Mouse (Mus musculus): ENCODE results near the gene Mms19. TPM values are rescaled to one million over a fixed set of nuclear protein-coding genes. Genes with fewer than 3 reads are reported as not detected.
A peak's percentile ranks its signal among the peaks of the same experiment; 100 is the strongest.

The Mms19 gene
- total RNA-seq, 2 experiments from 2014 or later, result 20.5 to 29.1 TPM

GRCm38 (mm10) chr19:41999688-42000283, 18.8 kb upstream of the Mms19 start:
- DNase-seq (ENCODE audit: low spot score in 2 of 2), result no peak

- no peak for DNase-seq (ENCODE audit: low spot score in 2 of 2)
Observed at GRCm38 (mm10) chr19:41998770-41999548, 18.0 kb upstream of the Mms19 start.

DNA sequence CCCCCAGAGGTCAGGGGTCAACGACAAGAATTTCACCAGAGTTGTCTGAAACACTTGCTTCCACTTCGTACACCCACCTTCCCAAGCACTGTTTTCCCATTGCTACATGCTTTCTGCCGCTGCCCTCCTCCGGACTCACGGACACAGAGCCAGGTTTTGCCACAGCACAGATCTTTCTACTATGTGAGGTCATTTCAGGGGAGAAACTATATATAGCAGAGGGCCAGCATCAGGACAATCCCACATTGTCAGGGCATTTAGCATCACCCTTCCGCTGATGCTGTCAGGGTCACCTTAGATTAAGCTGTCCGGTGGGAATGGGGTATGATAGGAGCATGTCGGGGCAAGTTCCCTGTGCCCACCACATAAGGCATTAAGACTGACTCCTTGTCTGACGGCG, 16.1 kb upstream of the Mms19 start:
- no peak for DNase-seq (ENCODE audit: low spot score in 2 of 2)

- DNase-seq (ENCODE audit: low spot score in 2 of 2), result no peak
Observed at GRCm38 (mm10) chr19:41995483-41995882, 14.5 kb upstream of the Mms19 start.

DNA sequence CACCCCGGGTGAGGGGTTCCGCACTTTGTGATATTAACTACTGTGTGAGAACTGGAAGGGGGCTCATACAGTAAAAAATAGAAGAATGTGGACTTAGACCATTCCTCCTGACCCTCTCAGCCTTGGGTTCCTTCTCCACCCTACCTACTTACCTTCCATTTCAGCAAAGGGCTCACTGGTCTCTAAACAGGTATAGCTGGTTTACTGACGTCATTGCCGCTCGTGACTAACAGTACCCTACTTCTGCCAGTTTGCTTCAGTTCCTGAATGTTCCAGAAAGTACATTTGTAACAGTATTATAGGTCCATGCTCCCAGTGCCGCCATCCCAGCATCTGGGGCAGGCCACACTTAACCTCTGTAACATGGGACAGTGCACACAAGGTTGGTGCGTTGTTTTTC, 13.1 kb upstream of the Mms19 start:
- DNase-seq (ENCODE audit: low spot score in 2 of 2), result no peak

GRCm38 (mm10) chr19:41993484-41993883, 12.5 kb upstream of the Mms19 start:
- DNase-seq (ENCODE audit: low spot score in 2 of 2), result peak; percentile 84 to 94

DNA sequence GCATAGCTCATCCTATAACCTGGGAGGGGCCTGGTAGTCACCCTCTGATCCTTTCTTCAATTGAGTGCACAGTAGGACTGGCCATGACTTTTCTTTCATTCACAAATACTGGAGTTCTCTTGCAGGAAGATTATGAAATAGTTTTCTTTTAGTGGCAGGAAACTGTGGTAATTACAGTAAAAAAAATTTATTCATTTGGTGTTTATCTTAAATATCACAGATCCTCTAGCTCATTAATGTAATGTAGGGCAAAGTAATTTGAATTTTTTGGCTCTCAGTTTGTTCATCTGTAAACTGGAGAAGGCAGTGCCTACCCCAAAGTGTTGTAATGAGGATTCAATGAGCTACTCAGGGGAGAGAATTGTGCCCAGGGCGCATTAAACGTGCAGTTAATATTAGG, 12.0 kb upstream of the Mms19 start:
- DNase-seq (ENCODE audit: low spot score in 2 of 2), result no peak

DNA sequence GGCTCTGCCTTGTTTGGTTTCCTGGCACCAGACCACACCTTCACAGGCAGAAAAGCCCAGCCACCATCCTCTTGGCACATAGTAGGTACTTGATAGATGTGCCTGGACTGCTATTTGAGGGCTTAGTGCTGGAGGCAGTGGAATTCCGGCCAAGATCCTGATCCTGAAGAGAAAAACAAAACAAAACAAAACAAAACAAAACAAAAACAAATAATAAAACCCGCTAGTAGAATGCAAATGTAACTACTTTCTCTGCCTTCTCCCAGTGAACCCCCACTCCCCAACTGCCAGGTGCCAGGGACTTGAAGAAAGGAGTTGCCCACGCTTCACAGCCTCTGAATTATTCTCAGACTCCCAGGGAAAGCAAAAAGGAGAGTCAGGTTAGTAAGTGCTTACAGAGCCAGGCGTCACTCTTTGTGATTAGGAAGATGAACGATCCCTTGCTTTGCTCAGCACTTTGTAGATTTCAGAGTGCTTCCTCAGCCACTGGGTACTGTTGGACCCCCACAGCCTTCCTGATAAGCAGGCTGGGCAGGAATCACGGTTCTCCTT, 11.0 kb upstream of the Mms19 start:
- no peak for DNase-seq (ENCODE audit: low spot score in 2 of 2)

DNA sequence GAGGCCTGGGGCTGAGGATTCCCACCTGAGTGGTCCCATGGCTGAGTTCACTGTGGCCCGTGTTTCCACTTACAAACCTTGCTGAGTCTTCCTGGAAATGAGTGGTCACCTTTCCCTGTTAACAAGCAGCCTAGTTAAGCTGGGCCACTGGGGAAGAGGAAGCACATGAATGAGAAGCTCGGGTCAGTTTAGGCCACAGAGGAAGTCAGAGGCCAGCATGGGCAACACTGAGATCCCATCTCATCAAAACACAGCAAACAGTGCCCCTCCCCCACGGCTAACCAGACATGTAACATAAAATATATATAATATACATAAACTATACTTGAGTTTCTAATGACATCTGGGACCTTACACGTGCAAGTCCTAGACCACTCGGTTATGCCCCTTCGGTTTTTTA, 8.9 kb upstream of the Mms19 start:
- no peak for DNase-seq (ENCODE audit: low spot score in 2 of 2)

DNA sequence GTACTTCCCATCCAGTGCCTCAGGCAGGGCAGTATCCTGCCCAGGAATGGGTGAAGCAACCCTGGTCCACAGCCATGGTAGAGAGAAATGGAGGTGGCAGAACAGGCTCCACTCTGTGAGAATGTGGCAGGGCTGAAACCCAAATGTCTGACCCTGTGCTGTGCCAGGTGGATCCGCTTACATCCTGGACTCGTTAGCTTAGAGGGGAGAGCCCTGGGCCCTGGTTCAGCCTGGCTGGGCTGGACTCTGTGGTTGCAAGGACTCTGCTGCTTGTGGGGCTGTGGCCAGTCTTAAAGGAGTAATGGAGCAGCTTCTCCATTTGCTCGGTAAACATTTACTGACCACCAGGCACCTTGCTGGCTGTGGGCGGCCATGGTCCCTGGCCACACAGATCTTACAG, 6.2 kb upstream of the Mms19 start:
- peak in 1 of 2 experiments; percentile 18 for DNase-seq (ENCODE audit: low spot score in 2 of 2)

DNA sequence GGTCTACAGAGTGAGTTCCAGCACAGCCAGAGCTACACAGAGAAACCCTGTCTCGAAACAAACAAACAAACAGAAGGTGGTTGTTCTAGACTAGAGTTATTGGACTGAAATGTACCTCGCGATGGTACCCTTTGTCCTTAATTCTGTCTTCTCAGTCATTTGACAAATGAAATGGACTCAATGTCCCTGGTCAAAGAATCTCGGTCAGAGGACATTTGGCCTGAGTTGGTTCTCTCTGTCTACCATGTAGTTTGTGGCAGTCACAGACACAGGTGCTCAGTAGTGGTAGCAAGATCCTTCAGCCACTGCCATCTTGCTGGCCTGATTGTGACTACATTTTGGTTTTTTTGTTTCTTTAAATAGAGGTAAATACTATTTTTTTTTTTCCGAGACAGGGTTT, 5.0 kb upstream of the Mms19 start:
- DNase-seq (ENCODE audit: low spot score in 2 of 2), result no peak

- DNase-seq (ENCODE audit: low spot score in 2 of 2), result no peak
Observed at GRCm38 (mm10) chr19:41982791-41983150, 1.8 kb upstream of the Mms19 start.

DNA sequence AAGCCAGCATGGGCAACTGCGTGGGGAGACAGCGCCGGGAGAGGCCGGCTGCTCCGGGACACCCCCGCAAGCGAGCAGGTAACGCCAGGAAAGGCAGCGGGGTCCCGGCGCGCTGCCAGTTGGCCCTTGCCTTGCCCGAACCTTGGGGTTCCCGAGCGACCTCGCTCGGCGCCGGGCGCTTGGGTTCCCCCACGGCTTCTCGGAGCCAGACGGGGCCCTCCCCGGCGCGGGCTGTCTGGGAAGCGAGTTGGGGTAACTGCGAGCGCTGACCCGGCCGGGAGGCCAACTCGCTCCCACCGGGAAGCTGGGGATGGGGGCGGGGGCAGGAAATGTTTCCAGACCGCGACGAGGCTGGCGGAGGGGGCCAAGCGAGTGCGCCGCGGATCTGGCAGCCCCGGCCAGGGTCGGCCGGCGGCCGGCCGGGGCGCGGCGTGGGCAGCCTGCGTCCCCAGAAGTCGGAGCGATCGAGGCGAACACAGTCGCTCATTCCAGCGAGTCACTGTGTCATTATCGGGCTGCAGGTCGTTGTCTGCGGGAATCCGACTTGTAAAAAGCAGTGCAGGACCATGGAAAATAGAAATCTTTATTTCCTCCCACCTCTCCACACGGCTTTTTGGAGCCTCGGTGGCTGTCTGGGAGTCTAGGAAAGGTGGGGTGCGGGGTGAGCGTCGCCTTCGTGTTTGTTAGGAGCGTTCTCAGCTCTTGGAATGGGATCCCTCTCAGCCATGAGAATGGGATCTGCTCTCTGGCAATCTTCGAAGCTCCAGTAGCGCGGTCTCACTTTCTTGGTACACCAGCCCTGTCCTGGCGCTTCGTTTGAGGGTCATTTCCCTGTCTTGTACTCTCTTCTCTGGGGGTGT, 1.2 kb upstream of the Mms19 start:
- peak; percentile 51 to 70 for DNase-seq (ENCODE audit: low spot score in 2 of 2)

DNA sequence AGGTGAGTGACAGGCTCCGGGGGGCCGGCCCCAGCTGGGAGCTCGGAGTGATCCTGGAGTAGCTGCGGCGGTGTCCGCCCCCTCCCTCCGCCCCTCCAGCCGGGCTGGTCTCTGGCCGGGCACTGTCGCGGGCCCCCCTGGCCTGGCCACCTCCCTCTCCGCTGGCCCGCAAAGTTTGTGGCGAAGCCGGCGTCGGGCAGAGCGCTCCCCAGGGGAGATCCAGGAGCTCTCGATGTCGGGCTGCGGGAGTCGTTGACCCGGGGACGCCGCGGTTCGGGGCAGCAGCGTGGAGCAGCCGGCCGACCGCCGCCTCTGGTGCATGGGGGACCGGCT, 604 bp upstream of the Mms19 start, which contains the start of gene Ubtd1:
Gene Ubtd1 (plus strand): TSS at position 169 of the 333 bp plus-strand sequence.
- no peak for DNase-seq (ENCODE audit: low spot score in 2 of 2)

DNA sequence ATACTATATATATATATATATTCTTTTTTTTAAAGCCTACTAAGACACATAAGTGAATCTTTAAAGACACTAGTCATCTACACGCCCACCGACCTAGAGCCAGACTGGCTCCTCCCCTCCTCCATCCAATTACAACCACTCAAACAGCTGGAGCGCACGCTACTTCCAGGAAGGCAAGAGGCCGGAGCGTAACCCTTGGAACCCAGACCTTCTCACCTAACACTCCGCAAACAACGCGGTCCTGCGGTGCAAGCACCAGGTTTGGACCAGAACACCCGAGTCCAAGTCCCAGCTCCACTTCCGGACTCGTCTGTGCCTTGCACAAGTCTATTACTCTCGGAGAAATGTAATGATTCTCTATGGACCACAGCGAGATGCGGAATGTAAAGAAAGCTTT, 537 bp downstream of the Mms19 start:
- peak in 1 of 2 experiments; percentile 30 for DNase-seq (ENCODE audit: low spot score in 2 of 2)

GRCm38 (mm10) chr19:41973891-41974794, 6.8 kb downstream of the Mms19 start:
- DNase-seq (ENCODE audit: low spot score in 2 of 2), result no peak

DNA sequence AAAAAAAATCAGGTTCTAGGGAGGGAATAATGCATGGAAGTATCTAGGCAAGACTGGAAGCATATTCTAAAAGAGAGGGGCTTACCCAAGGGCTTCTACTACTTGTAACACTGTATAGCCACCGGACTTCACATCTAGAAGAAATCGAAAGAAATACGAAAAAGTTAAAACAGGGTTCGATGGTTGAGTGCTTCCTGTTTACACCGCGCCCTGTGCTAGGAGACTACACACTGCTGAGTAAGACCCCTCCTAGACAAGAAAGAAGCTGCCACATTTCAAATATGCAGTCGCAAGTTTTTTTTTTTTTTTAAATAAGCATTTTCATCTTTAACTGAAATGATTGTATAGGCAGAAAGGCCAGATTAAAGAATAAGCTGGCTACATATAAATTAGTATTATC, 11.3 kb downstream of the Mms19 start:
- no peak for DNase-seq (ENCODE audit: low spot score in 2 of 2)

DNA sequence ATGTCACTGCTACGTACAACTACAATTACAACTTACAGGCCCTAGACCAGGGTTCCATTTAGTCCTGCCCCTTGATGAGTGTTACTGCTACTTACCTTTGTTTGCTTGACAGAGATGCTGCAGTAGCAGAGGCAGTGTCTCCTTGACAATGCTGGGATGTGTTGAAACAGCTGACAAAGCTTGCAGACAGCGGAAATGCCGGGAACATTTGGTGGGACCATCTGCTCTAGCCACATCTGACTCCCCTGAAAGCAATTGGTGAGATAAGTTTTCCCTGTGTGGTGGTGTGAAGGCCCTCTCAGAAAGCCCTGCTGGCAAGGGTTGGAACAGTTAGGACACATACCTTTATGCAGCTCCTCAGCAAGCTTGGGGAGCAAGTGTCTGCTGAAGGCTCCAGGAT, 27.4 kb downstream of the Mms19 start:
- DNase-seq (ENCODE audit: low spot score in 2 of 2), result no peak

- DNase-seq (ENCODE audit: low spot score in 2 of 2), result no peak
Observed at GRCm38 (mm10) chr19:41952287-41952686, 28.7 kb downstream of the Mms19 start.

- DNase-seq (ENCODE audit: low spot score in 2 of 2), result no peak
Observed at GRCm38 (mm10) chr19:41943841-41944240, 37.1 kb downstream of the Mms19 start.

DNA sequence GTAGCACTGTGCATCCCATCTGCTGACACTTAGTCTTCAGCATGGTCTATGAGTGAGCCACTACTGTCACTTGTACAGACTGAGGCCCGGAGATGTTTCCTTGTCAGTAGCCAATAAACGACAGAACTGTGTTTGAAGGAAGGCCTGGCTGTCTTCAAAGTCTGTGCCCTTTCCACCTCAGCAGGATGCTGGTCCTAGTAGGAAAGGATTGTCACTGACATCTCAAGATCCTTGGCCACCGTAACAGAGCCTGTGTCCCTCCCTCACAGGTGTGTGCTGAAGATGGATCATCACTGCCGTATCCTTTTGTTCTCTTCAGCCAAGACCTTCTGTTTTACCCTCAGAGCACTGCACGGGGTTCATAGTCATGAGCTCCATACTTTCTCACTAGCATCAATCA, 42.4 kb downstream of the Mms19 start:
- DNase-seq (ENCODE audit: low spot score in 2 of 2), result no peak
